Mouse (Mus musculus) spleen, adult 2 months (tissue): ENCODE results near the gene Ankrd42.

ENCODE experiments used
- CTCF ChIP-seq: fragments of 200-500 bp; IDR thresholded peaks from 2 replicates; pipeline ENCODE4 v1.5.1; 2011; ENCODE audit warnings: mild to moderate bottlenecking, inconsistent platforms; ENCODE audit not compliant: insufficient read depth, insufficient read length, insufficient replicate concordance; ENCODE audit errors: extremely low read depth
- POLR2A ChIP-seq: fragments of 200-500 bp; IDR thresholded peaks from 2 replicates; pipeline ENCODE4 v1.6.1; 2011; ENCODE audit warnings: low read depth, low read length, inconsistent platforms

GRCm38 (mm10) chr7:92550990-92551392 is 86.0 kb downstream of the Ankrd42 start:
- no peak for TF ChIP-seq CTCF
- no peak for TF ChIP-seq POLR2A
